Mouse (Mus musculus) embryonic facial prominence, embryonic 13.5 days (tissue): ENCODE results near the gene Spata17. TPM values are rescaled to one million over a fixed set of nuclear protein-coding genes. Genes with fewer than 3 reads are reported as not detected.

Experiments
- ATAC-seq: fragments of 200-750 bp; cut with Nextera tagmentation; 2 replicates; pipeline ENCODE4 v1.8.0; 2017; ENCODE audit warnings: low read depth; ENCODE audit not compliant: insufficient number of reproducible peaks, insufficient read depth, low FRiP score, low TSS enrichment
- H3K27ac ChIP-seq: fragments of 300-500 bp; sonication (generic); 2 replicates; pipeline ENCODE4 v1.5.1; 2015; ENCODE audit warnings: moderate library complexity, mild to moderate bottlenecking, inconsistent platforms
- H3K27me3 ChIP-seq: fragments of 300-500 bp; sonication (generic); 2 replicates; pipeline ENCODE4 v1.6.1; 2015; ENCODE audit warnings: mild to moderate bottlenecking, inconsistent platforms
- H3K36me3 ChIP-seq: fragments of 300-500 bp; sonication (generic); 2 replicates; pipeline ENCODE4 v1.6.1; 2015; ENCODE audit warnings: mild to moderate bottlenecking, inconsistent platforms
- H3K4me1 ChIP-seq: fragments of 300-500 bp; sonication (generic); 2 replicates; pipeline ENCODE4 v1.6.1; 2015; ENCODE audit warnings: inconsistent platforms
- H3K4me2 ChIP-seq: fragments of 300-500 bp; sonication (generic); 2 replicates; pipeline ENCODE4 v1.6.1; 2015; ENCODE audit warnings: moderate library complexity, mild to moderate bottlenecking, inconsistent platforms
- H3K4me3 ChIP-seq: fragments of 300-500 bp; sonication (generic); 2 replicates; pipeline ENCODE4 v1.5.1; 2015; ENCODE audit warnings: mild to moderate bottlenecking, inconsistent platforms
- H3K9ac ChIP-seq: fragments of 300-500 bp; sonication (generic); 2 replicates; pipeline ENCODE4 v1.6.1; 2015; ENCODE audit warnings: mild to moderate bottlenecking, inconsistent platforms
- H3K9me3 ChIP-seq: fragments of 300-500 bp; sonication (generic); 2 replicates; pipeline ENCODE4 v1.6.1; 2016; ENCODE audit warnings: inconsistent platforms
- WGBS: fragments of 180-500 bp; shearing (Covaris S2); methylation state at CpG from one replicate; pipeline ENCODE4 v1.1.7; 2015; ENCODE audit warnings: mixed read lengths; 5-methylcytosine and 5-hydroxymethylcytosine counted together
- polyA plus RNA-seq: library from polyadenylated mRNA; unstranded; fragments of >200 nt; fragmentation: Nextera tagmentation; extraction: Ambion mirVana; gene quantifications from 2 replicates; pipeline ENCODE4 v1.2.1, GENCODE M21; 2015

The Spata17 gene
- polyA plus RNA-seq, 1 experiment from 2014 or later = 0.74 TPM

DNA sequence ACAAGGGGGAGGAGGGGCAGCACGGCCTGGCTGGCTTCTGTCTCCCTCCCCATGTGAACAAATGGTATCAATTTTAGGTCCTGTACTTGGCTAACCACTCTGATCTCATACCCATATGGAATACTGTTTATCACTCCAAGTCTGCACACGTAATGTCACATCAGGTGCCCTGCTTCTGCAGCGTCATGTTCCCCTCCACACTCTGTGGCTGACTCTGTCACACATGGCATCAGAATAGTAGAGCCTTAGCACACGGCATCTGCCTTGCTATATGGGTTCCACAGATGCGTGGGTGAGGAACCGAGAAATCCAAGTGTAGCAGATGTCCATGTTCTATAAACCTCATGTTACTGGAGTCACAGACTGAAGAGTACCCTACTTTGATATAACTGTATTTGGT, 96.0 kb downstream of the Spata17 start:
- 82% methylated on average over 6 of the region's 6 CpGs for WGBS
- no peak for ATAC-seq
- H3K4me1 ChIP-seq = no peaks in the 10 kb centered on the region

DNA sequence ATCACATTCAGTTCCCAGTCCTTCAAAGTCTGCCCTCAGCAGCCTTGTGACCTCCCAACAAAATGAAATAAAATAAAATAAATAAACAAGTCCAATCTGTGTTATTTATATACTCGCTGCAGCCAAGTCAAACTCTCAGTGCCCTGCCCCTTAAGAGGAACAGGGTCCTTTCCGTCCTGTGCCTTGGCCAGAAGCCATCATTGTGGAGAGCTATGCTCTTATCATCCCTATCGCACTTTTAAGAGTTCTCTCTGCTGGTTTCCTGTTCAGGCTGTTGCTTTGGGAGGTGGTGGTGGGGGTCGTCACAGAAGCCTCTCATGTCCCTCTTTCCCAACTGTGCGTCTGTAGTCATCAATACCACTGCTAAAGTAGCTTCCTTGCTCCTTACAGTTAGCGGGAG, 97.2 kb downstream of the Spata17 start:
- Histone ChIP-seq H3K4me2 (no peak overlapping the region), H3K36me3 (no peaks in the 10 kb centered on the region), H3K27me3 (no peaks in the 10 kb centered on the region), H3K4me1 (no peaks in the 10 kb centered on the region), H3K4me3 (no peak overlapping the region), H3K9me3 (peaks cover 3% of the 10 kb centered on the region; the same call in 1 of the 2 replicates), H3K9ac (no peak overlapping the region), H3K27ac (no peak overlapping the region)
- 83% methylated on average over 6 of the region's 6 CpGs for WGBS
- no peak for ATAC-seq

More for the DNA sequence above, 96.0 kb downstream of the Spata17 start:
- Histone ChIP-seq H3K27ac (no peak overlapping the region), H3K36me3 (no peaks in the 10 kb centered on the region), H3K27me3 (no peaks in the 10 kb centered on the region), H3K4me2 (no peak overlapping the region), H3K9ac (no peak overlapping the region), H3K4me3 (no peak overlapping the region), H3K9me3 (no peaks in the 10 kb centered on the region)

DNA sequence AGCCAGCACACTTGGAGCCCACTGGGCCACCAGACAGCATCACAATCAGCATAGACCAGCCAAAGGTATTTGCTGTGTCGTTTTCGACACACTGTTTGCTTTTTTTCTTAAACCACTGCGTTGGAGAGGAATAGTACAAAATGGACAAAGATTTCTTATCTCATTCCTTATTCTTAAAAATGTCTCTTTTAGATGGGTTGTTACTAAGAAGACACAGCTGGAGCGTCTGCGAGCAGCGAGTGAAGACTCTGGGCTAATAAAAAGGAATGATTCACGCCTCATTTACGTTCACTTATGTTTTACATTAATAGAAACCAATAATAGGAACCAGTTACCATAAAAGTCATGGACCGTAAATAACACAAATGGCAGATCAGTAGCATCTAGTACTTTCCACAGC, 101.5 kb downstream of the Spata17 start:
- Histone ChIP-seq H3K9ac (no peak overlapping the region), H3K27me3 (no peaks in the 10 kb centered on the region), H3K36me3 (no peaks in the 10 kb centered on the region), H3K27ac (no peak overlapping the region), H3K4me1 (no peaks in the 10 kb centered on the region), H3K4me3 (no peak overlapping the region), H3K4me2 (no peak overlapping the region), H3K9me3 (peaks cover 3% of the 10 kb centered on the region; the same call in 1 of the 2 replicates)
- 84% methylated on average over 9 of the region's 9 CpGs for WGBS
- no peak for ATAC-seq

DNA sequence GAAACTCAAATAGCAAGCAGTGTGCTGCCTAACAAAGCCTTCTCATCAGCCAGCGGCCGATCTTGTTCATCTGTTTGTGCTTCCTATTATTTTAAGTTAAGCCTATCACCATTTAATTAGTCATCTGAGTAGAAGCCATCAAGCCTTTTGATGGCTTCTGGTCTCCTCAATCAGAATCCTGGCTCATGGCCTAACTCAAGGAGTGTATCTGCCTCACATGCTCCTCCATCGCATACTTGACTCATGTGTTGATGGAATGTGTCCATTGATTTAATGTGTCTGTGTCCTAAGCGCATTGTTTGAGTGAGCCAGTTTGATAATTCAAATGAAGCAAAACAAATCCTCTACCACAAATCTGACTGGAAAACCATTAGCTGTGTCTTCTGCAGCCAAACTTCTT, 113.1 kb downstream of the Spata17 start:
- no peaks in the 10 kb centered on the region for H3K9me3 ChIP-seq
- 87% methylated on average over 4 of the region's 4 CpGs for WGBS
- H3K9ac ChIP-seq = no peak overlapping the region
- H3K4me3 ChIP-seq = no peak overlapping the region
- H3K36me3 ChIP-seq = no peaks in the 10 kb centered on the region
- no peak overlapping the region for H3K27ac ChIP-seq
- no peaks in the 10 kb centered on the region for H3K27me3 ChIP-seq
- H3K4me2 ChIP-seq = no peak overlapping the region
- no peak for ATAC-seq
- H3K4me1 ChIP-seq = no peaks in the 10 kb centered on the region

DNA sequence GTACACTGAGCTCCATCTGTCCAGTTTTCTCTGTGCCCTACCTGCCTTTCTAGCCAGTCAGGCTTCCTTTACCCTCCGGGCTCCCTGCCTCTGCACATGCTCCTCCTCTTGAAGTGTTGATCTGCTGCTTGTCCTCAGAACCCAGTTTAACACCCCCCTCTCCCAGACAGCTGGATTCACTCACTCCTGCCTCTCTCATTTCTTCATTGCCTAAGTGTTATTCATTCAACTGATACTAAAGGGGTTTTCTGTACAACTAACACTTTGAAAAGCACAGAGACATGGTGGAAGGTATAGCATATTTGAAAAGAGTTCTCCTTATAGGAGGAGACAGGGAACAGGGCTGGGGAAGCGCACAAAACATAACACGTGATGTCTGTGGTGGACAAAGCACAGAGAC, 114.1 kb downstream of the Spata17 start:
- Histone ChIP-seq H3K4me3 (no peak overlapping the region), H3K9ac (no peak overlapping the region), H3K4me2 (no peak overlapping the region), H3K9me3 (no peaks in the 10 kb centered on the region), H3K4me1 (no peaks in the 10 kb centered on the region), H3K36me3 (no peaks in the 10 kb centered on the region), H3K27ac (no peak overlapping the region), H3K27me3 (no peaks in the 10 kb centered on the region)
- 69% methylated on average over 3 of the region's 3 CpGs for WGBS
- no peak for ATAC-seq

GRCm38 (mm10) chr1:187100624-187101023, 114.6 kb downstream of the Spata17 start:
- no peak for ATAC-seq
- WGBS = 69% methylated on average over 3 of the region's 3 CpGs
- H3K9me3 ChIP-seq = no peaks in the 10 kb centered on the region
- H3K4me3 ChIP-seq = no peak overlapping the region
- H3K9ac ChIP-seq = no peak overlapping the region
- H3K27ac ChIP-seq = no peak overlapping the region
- no peaks in the 10 kb centered on the region for H3K4me1 ChIP-seq
- no peaks in the 10 kb centered on the region for H3K27me3 ChIP-seq
- no peaks in the 10 kb centered on the region for H3K36me3 ChIP-seq
- H3K4me2 ChIP-seq = no peak overlapping the region

DNA sequence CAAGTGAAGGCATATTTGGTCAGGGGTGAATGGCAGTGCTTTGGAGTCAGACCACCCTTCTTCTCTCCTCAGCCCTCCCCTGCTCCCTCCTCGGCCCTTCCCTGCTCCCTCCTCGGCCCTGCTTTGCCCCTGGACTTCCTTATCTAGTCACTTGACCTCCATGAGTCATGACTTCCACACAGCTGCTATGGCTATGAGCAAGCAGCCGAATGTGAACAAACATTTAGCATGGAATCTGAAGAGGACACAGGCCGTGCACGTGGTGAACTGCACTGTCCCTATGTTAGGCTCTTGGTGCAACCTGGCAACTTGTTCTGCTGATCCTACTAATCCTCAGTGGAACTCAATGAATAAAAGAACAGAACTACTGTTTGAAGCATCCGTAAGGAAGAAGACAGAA, 117.0 kb downstream of the Spata17 start:
- H3K36me3 ChIP-seq = no peaks in the 10 kb centered on the region
- no peak overlapping the region for H3K9ac ChIP-seq
- H3K4me2 ChIP-seq = no peak overlapping the region
- H3K9me3 ChIP-seq = no peaks in the 10 kb centered on the region
- no peak overlapping the region for H3K4me3 ChIP-seq
- WGBS = 78% methylated on average over 6 of the region's 6 CpGs
- no peak overlapping the region for H3K27ac ChIP-seq
- H3K4me1 ChIP-seq = no peaks in the 10 kb centered on the region
- no peak for ATAC-seq
- H3K27me3 ChIP-seq = no peaks in the 10 kb centered on the region

GRCm38 (mm10) chr1:187092546-187092945, 122.7 kb downstream of the Spata17 start:
- Histone ChIP-seq H3K9me3 (no peaks in the 10 kb centered on the region), H3K36me3 (no peaks in the 10 kb centered on the region), H3K4me2 (no peak overlapping the region), H3K27ac (no peak overlapping the region), H3K4me1 (no peaks in the 10 kb centered on the region), H3K9ac (no peak overlapping the region), H3K4me3 (no peak overlapping the region), H3K27me3 (no peaks in the 10 kb centered on the region)
- ATAC-seq = no peak
- WGBS = 81% methylated on average over 14 of the region's 14 CpGs

DNA sequence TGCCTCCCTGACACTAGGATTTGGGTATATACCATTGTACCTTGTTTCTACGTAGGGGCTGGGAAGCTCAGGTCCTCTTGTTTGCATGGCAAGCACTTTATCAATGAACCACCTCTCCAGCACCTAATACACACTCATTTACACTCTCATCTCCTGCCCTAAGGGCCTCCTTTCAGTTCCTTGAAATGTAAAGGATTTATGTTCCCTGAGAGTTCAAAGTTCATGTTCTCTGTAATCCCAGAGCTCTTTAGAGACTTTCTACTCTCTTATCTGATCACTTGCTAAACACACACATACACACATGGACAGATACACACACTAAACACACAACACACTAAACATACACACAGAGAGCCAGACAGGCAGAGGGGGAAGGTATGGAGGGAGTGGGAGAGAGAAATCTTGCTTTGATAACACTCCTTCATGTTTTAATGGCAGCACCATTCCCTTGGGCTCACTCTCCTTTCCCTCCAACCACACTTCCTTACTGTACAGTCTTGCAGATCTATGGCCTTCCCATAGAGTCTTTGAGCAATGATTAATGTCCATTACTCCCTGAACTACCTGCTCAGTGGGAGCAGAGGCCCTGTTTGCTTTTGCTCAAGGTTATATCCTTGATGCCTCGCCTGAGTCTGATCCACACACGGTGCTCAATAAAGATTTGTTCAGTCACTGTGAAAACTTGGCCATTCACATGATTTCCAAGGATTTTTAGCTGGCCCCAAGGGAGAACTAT, 126.4 kb downstream of the Spata17 start:
- H3K9me3 ChIP-seq = no peaks in the 10 kb centered on the region
- no peak overlapping the region for H3K9ac ChIP-seq
- WGBS = 91% methylated on average over 3 of the region's 3 CpGs
- no peak overlapping the region for H3K4me3 ChIP-seq
- no peak overlapping the region for H3K27ac ChIP-seq
- no peaks in the 10 kb centered on the region for H3K36me3 ChIP-seq
- H3K27me3 ChIP-seq = no peaks in the 10 kb centered on the region
- H3K4me1 ChIP-seq = no peaks in the 10 kb centered on the region
- no peak for ATAC-seq
- H3K4me2 ChIP-seq = no peak overlapping the region

DNA sequence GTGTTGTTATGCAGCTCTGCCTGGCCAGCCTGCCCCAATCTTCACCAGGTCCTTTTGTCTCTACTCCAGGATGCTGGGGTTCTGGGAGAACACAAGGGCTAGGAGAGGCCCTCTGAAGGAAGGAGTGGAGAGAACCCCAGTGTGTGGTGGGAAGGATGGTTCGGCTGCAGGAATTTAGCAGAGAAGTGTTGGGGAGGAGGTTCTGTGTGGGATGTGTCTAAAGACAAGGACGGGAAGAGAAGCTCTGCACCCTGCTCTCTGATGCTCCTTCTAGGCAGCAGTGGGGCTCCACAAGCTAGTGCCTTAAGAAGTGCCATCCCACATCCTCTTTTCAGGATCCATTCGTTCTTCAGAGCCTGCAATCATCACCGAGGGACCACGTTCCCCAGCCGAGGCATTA, 129.2 kb downstream of the Spata17 start:
- Histone ChIP-seq H3K4me3 (no peak overlapping the region), H3K9ac (no peak overlapping the region), H3K9me3 (0 out of 2 replicates have a peak, but pooled peaks cover under 1% of the 10 kb centered on the region), H3K27me3 (no peaks in the 10 kb centered on the region), H3K27ac (no peak overlapping the region), H3K4me2 (no peak overlapping the region), H3K4me1 (no peaks in the 10 kb centered on the region), H3K36me3 (no peaks in the 10 kb centered on the region)
- 68% methylated on average over 6 of the region's 6 CpGs for WGBS
- ATAC-seq = no peak

GRCm38 (mm10) chr1:187077352-187077751, 137.9 kb downstream of the Spata17 start:
- Histone ChIP-seq H3K9me3 (0 out of 2 replicates have a peak, but pooled peaks cover 3% of the 10 kb centered on the region), H3K9ac (no peak overlapping the region), H3K36me3 (no peaks in the 10 kb centered on the region), H3K27me3 (no peaks in the 10 kb centered on the region), H3K4me3 (no peak overlapping the region), H3K4me1 (no peaks in the 10 kb centered on the region), H3K27ac (no peak overlapping the region), H3K4me2 (no peak overlapping the region)
- ATAC-seq = no peak
- WGBS = 54% methylated on average over 9 of the region's 9 CpGs

DNA sequence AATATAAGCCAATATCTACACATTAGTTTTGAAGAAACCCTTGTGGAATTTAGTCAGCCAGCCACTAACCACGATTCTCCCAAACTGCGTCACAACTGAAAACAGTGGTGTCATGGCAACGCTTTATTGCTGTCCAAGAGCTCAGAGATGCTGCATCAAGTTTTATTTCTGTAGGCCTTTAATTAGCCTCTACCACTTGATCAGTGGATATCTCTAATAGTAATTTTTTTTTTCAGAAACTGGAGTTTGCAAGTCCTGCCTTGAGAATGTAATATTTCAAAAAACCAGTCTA, 138.3 kb downstream of the Spata17 start:
- H3K27me3 ChIP-seq = no peaks in the 10 kb centered on the region
- H3K9me3 ChIP-seq = 0 out of 2 replicates have a peak, but pooled peaks cover 3% of the 10 kb centered on the region
- no peaks in the 10 kb centered on the region for H3K4me1 ChIP-seq
- H3K36me3 ChIP-seq = no peaks in the 10 kb centered on the region
- no peak overlapping the region for H3K4me3 ChIP-seq
- no peak overlapping the region for H3K27ac ChIP-seq
- H3K4me2 ChIP-seq = no peak overlapping the region
- ATAC-seq = no peak
- no peak overlapping the region for H3K9ac ChIP-seq
- 68% methylated on average over 3 of the region's 3 CpGs for WGBS
